Mouse (Mus musculus) neural tube, embryonic 15.5 days (tissue): ENCODE measurements around the gene Nmur1. TPM values are rescaled to one million over a fixed set of nuclear protein-coding genes. Genes with fewer than 3 reads are reported as not detected.

Experiments
- ATAC-seq: fragments of 200-750 bp; cut with Nextera tagmentation; 2 replicates; pipeline ENCODE4 v1.8.0; 2017; ENCODE audit warnings: mild to moderate bottlenecking, moderate TSS enrichment, moderate library complexity; ENCODE audit not compliant: low FRiP score
- H3K27ac ChIP-seq: fragments of 300-500 bp; sonication (generic); replicated peaks from 2 replicates; pipeline ENCODE4 v1.5.1; 2015; ENCODE audit warnings: mild to moderate bottlenecking, inconsistent platforms
- H3K27me3 ChIP-seq: fragments of 300-500 bp; sonication (generic); replicated peaks from 2 replicates; pipeline ENCODE4 v1.6.1; 2015; ENCODE audit warnings: inconsistent platforms
- H3K36me3 ChIP-seq: fragments of 300-500 bp; sonication (generic); 2 replicates; pipeline ENCODE4 v1.6.1; 2015; ENCODE audit warnings: inconsistent platforms
- H3K4me1 ChIP-seq: fragments of 300-500 bp; sonication (generic); 2 replicates; pipeline ENCODE4 v1.6.1; 2015; ENCODE audit warnings: inconsistent platforms
- H3K4me2 ChIP-seq: fragments of 300-500 bp; sonication (generic); 2 replicates; pipeline ENCODE4 v1.6.1; 2015; ENCODE audit warnings: inconsistent platforms, mild to moderate bottlenecking, moderate library complexity
- H3K4me3 ChIP-seq: fragments of 300-500 bp; sonication (generic); replicated peaks from 2 replicates; pipeline ENCODE4 v1.5.1; 2015; ENCODE audit warnings: mild to moderate bottlenecking, inconsistent platforms
- H3K9ac ChIP-seq: fragments of 300-500 bp; sonication (generic); replicated peaks from 2 replicates; pipeline ENCODE4 v1.6.1; 2015; ENCODE audit warnings: mild to moderate bottlenecking, inconsistent platforms
- H3K9me3 ChIP-seq: fragments of 300-500 bp; sonication (generic); replicated peaks from 2 replicates; pipeline ENCODE4 v1.6.1; 2016; ENCODE audit warnings: inconsistent platforms
- WGBS: fragments of 180-500 bp; shearing (Covaris S2); methylation state at CpG from one replicate; pipeline ENCODE4 v1.1.7; 2015; ENCODE audit warnings: mixed read lengths; 5-methylcytosine and 5-hydroxymethylcytosine counted together
- polyA plus RNA-seq: library from polyadenylated mRNA; unstranded; fragments of >200 nt; fragmentation: Nextera tagmentation; extraction: Ambion mirVana; gene quantifications from 2 replicates; pipeline ENCODE4 v1.2.1, GENCODE M21; 2015

Nmur1 gene
- polyA plus RNA-seq, 1 experiment from 2014 or later, result 0.13 TPM

DNA sequence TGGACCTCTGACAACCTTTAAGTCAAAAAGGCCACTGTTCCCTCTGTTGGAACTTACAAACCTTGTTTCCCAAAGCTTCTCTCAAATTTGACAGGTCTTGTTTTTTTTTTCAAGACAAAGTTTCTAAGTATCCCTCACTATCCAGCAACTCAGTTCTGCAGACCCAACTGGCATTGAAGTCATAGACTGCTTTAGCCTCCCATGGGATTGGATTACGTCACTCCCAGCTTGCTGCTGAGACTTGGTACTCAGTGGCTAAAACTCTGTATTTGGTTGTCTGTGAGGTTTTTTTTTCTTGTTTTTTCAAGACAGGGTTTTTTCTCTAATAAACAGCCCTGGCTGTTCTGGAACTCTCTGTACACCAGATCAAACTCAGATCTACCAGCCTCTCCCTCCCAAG, 76.3 kb downstream of the Nmur1 start:
- Histone ChIP-seq H3K9me3 (no peaks in the 10 kb centered on the region), H3K4me1 (no peaks in the 10 kb centered on the region), H3K27me3 (no peaks in the 10 kb centered on the region), H3K4me2 (no peak overlapping the region), H3K9ac (no peak overlapping the region), H3K4me3 (no peak overlapping the region), H3K36me3 (peaks cover 78% of the 10 kb centered on the region), H3K27ac (no peak overlapping the region)
- ATAC-seq, result no peak
- 69% methylated on average over 1 of the region's 1 CpGs for WGBS

DNA sequence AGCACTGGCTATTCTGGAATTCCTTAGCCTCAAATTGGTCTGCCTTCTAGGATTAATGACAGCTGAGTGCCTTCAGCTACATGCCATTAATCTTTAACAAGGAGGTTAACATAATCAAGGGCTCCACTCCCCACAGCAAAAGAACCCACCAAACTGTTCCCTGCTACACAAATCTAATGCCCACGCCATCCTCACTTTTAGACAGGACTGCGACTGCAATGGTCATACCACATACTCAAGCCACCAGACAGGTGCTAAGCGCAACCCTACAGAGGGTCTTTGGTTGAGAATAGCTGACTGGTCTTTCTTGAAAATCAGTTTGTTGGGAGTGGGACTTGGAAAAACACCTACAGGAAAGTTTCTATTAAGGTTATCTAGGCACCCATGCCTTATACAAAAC, 76.8 kb downstream of the Nmur1 start:
- ATAC-seq, result no peak
- 89% methylated on average over 3 of the region's 3 CpGs for WGBS
- Histone ChIP-seq H3K36me3 (peaks cover 73% of the 10 kb centered on the region), H3K9me3 (no peaks in the 10 kb centered on the region), H3K4me3 (no peak overlapping the region), H3K9ac (peak overlapping the region; percentile 11; the same call in 1 of the 2 replicates), H3K27me3 (no peaks in the 10 kb centered on the region), H3K27ac (no peak overlapping the region), H3K4me1 (no peaks in the 10 kb centered on the region), H3K4me2 (no peak overlapping the region)

DNA sequence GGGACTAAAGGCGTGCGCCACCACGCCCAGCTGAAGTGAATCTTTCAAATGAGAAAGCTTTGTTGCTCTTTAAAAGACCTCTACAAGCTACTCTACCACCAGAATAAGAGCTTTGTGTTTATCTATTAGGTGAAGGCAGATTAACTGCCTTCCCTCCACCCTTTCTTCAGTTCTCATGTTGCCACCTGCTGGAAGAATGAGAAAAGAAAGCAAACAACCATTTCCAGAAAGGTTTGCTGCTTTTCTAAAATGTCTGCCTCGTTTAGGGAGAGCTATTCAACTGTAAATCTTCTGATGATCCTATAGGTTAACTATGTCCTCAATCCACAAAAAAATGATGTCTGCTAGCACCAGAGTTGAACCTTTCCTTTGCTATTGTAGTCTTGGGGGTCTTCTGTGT, 77.2 kb downstream of the Nmur1 start:
- Histone ChIP-seq H3K9me3 (no peaks in the 10 kb centered on the region), H3K27me3 (no peaks in the 10 kb centered on the region), H3K36me3 (peaks cover 69% of the 10 kb centered on the region), H3K4me2 (no peak overlapping the region), H3K27ac (no peak overlapping the region), H3K4me1 (no peaks in the 10 kb centered on the region), H3K4me3 (no peak overlapping the region), H3K9ac (0 out of 2 replicates have a peak overlapping the region, but pooled peaks have one; percentile 11)
- 68% methylated on average over 4 of the region's 4 CpGs for WGBS
- ATAC-seq, result no peak

DNA sequence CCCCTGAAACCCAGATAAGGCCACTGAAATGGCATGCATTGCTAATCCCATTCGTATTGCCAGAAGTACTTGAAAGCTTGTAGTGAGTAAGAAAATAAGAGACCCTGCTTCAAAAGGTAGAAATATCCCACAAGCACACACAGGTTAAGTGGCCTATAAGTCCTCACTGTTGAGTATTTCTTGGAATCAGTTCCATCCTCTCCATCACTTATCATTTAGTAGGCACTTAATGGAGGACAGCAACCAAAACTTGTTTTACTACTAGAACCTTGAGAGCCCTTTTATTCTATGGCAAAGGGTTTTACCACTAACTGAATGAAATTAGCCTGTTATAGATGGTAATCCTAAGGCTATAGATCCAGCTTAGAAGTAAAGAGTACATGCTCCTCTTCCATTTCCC, 77.9 kb downstream of the Nmur1 start:
- Histone ChIP-seq H3K27ac (no peak overlapping the region), H3K36me3 (peaks cover 62% of the 10 kb centered on the region), H3K9me3 (no peaks in the 10 kb centered on the region), H3K4me1 (no peaks in the 10 kb centered on the region), H3K9ac (no peak overlapping the region), H3K4me2 (no peak overlapping the region), H3K4me3 (no peak overlapping the region), H3K27me3 (no peaks in the 10 kb centered on the region)
- no peak for ATAC-seq
- 78% methylated on average over 1 of the region's 1 CpGs for WGBS

DNA sequence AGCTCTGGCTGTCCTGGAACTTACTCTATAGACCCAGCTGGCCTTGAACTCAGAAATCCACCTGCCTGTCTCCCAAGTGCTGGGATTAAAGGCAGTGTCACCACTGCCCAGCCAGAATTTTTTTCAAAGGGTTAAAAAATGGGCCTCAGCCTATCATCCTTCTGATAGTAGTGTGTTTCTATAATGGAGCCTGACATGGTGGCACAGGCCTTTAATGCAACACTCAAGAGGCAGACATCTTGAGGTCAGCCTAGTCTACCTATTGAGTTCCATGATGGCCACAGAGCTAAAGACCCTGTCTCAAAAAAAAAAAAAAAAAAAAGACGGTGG, 78.3 kb downstream of the Nmur1 start:
- H3K4me3 ChIP-seq, result no peak overlapping the region
- no peaks in the 10 kb centered on the region for H3K9me3 ChIP-seq
- H3K4me2 ChIP-seq, result no peak overlapping the region
- peaks cover 60% of the 10 kb centered on the region for H3K36me3 ChIP-seq
- no peaks in the 10 kb centered on the region for H3K27me3 ChIP-seq
- no peaks in the 10 kb centered on the region for H3K4me1 ChIP-seq
- no peak overlapping the region for H3K9ac ChIP-seq
- no peak overlapping the region for H3K27ac ChIP-seq
- ATAC-seq, result no peak
- 54% methylated on average over 1 of the region's 1 CpGs for WGBS

DNA sequence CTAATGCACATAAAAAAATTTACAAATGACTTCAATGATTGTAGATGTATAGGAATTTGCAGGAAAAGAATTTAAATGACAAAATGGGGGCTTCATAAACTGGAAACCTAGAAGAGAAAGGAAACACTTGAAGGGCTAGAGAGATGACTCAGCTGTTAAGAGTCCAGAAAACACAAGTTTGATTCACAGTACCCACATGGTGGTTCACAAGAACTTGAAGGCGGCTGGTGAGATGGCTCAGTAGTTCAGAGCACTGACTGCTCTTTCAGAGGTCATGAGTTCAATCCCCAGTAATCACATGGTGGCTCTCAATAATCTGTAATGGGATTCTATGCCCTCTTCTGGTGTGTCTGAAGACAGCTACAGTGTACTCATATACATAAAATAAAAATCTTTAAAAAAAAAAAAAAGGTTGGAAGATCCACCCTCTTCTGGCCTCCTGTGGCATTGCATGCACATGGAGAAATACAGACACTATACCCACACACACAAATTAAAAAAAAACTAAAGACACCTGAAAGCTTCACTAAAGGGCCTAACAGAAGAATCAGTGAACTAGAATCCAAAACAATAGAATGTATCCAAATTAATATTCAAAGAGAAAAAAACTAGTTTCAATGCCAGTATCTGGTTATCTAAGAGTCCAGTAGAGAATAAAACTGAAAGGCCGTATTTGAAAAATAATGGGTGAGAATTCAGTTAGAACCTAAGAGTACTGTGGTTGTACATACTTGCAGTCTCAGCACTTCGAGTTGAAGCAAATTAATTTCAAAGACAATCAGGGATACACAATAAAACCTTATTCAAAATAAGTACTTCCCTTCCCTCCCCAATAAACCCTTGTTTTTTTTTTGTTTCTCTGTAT, 78.9 kb downstream of the Nmur1 start:
- Histone ChIP-seq H3K36me3 (peaks cover 54% of the 10 kb centered on the region), H3K27me3 (no peaks in the 10 kb centered on the region), H3K9ac (no peak overlapping the region), H3K9me3 (no peaks in the 10 kb centered on the region), H3K4me3 (no peak overlapping the region), H3K27ac (no peak overlapping the region), H3K4me1 (no peaks in the 10 kb centered on the region), H3K4me2 (no peak overlapping the region)
- 84% methylated on average over 3 of the region's 3 CpGs for WGBS
- no peak for ATAC-seq

DNA sequence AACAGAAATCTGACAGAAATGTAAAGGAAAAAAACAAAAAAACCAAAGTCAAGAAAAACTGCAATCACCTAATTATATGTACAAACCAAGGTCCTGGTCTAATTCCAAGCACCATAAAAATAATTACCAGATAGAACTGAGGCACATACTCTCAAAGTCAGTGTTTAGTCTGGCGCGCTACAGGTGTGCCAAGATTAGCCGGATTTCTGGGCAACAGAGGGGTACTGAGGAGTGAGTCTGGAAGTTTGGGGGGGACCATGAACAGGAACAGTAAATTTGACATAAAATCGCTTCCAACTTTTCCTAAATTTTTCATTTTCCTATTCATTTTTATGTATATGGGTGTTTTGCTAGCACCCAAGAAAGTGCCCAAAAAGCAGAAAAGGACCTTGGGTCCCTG, 80.1 kb downstream of the Nmur1 start:
- 93% methylated on average over 4 of the region's 4 CpGs for WGBS
- no peak for ATAC-seq
- H3K4me3 ChIP-seq, result no peak overlapping the region

DNA sequence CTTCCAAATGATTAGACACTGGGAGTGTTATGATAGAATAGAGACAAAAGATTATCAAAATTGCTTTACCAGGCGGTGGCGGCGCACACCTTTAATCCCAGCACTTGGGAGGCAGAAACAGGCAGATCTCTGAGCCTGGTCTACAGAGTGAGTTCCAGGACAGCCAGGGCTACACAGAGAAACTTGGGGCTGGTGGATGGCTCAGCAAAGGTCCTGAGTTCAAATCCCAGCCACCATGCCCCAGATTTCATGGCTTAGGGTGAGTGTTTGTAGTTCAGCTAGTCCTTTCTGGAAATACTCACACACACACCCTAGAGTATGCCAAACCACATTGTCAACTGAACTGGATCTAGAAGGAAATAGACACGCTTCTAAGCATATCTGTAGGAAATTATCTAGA, 81.0 kb downstream of the Nmur1 start:
- H3K27me3 ChIP-seq, result no peaks in the 10 kb centered on the region
- H3K4me1 ChIP-seq, result no peaks in the 10 kb centered on the region
- H3K4me3 ChIP-seq, result no peak overlapping the region
- no peak overlapping the region for H3K4me2 ChIP-seq
- no peak for ATAC-seq
- 93% methylated on average over 4 of the region's 4 CpGs for WGBS
- no peak overlapping the region for H3K9ac ChIP-seq
- peaks cover 34% of the 10 kb centered on the region for H3K36me3 ChIP-seq
- H3K9me3 ChIP-seq, result no peaks in the 10 kb centered on the region
- no peak overlapping the region for H3K27ac ChIP-seq

More for the DNA sequence above, 80.1 kb downstream of the Nmur1 start:
- H3K4me2 ChIP-seq, result no peak overlapping the region
- no peaks in the 10 kb centered on the region for H3K4me1 ChIP-seq
- no peaks in the 10 kb centered on the region for H3K27me3 ChIP-seq
- H3K9ac ChIP-seq, result no peak overlapping the region
- peaks cover 43% of the 10 kb centered on the region for H3K36me3 ChIP-seq
- no peak overlapping the region for H3K27ac ChIP-seq
- no peaks in the 10 kb centered on the region for H3K9me3 ChIP-seq

DNA sequence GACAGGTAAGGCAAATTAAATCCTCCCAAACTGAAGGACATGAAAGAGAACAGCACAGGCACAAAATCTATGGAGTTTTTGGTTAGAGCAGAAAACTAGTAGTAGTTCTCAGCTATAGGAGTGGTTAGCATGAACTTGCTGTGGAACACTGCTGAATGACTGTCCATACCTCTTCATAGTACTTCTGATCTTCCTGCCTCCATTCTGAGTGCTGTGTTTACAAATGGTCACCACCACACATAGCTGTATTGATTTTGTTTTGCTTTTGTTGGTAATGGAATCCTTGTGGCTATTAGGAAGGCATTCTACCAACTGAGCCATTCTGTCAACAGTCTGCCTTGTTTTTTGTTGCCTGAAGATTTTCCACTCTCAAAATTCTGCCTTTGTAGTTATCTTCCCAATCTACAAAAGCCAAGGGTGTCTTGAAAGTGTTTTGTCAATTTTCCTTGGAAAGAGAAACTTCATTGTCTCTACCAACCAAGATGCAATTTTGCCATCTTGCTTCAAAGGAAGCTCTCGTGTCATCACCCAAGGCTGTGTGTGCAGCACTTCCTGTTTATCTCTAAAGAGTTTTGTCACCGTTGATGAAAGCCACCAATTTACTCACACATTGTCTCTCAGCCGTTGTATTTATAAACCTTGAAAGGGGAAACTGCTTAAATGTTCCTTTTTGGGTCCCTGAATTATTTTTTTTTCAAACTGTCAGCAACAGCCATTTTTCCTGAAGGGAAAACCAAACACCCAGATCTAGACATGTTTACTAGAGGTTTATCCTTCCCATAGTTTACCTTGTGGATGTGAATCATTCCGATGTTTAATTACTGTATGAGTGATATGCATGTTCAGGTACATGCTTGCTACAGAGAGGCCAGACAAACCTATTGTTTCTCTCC, 81.8 kb downstream of the Nmur1 start:
- no peak for ATAC-seq
- Histone ChIP-seq H3K4me3 (no peak overlapping the region), H3K27ac (no peak overlapping the region), H3K4me1 (no peaks in the 10 kb centered on the region), H3K4me2 (no peak overlapping the region), H3K9me3 (no peaks in the 10 kb centered on the region), H3K27me3 (no peaks in the 10 kb centered on the region), H3K36me3 (peaks cover 26% of the 10 kb centered on the region), H3K9ac (no peak overlapping the region)
- 77% methylated on average over 4 of the region's 4 CpGs for WGBS

DNA sequence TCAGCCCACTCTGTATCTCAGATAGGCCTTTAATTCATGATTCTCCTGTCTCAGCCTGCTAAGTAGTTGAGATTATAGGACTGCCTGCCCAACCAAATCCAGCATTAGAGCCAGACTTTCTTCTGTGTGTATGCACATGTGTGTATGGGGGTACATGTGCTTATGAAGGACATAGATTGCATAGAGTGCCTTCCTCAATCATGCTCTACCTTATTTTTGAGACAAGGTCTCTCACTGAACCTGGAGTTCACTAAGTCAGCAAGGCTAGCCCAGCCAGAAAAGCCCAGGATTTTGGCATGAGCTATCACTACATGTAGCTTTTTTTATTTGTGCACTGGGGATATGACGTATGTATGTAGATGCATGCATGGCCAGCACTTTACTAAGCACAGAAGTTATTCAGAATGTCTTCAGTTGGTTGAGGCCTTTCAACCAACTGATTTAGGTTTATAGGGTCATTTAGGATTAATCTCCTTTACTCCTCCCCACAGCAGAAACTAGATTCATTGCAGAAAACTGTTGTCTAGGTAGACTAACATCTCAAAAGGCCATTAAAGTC, 82.9 kb downstream of the Nmur1 start:
- Histone ChIP-seq H3K36me3 (peaks cover 17% of the 10 kb centered on the region; the same call in 1 of the 2 replicates), H3K4me3 (no peak overlapping the region), H3K4me1 (no peaks in the 10 kb centered on the region), H3K27me3 (no peaks in the 10 kb centered on the region), H3K9ac (no peak overlapping the region), H3K9me3 (no peaks in the 10 kb centered on the region), H3K4me2 (no peak overlapping the region), H3K27ac (no peak overlapping the region)
- WGBS, result 92% methylated on average over 1 of the region's 1 CpGs
- no peak for ATAC-seq

DNA sequence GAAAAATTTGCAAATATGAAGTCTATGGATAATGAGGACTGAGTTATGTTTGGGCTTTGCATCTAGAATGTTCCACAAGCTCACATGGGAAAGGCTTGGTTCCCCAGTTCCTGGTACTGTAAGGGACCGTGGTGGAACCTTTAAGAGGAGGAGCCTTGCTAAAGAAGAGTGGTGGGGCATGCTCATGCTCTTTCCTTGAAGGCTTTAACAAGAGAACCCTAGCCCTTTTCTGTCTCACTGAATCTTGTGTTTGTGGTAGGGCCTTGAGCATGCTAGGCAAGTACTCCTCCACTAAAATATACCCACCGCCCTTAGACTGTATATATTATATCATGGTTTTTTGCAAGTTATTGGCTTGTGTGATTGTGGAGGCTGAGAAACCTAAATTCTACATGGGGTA, 83.7 kb downstream of the Nmur1 start:
- H3K36me3 ChIP-seq, result peaks cover 12% of the 10 kb centered on the region; the same call in 1 of the 2 replicates
- no peak overlapping the region for H3K4me3 ChIP-seq
- no peaks in the 10 kb centered on the region for H3K27me3 ChIP-seq
- WGBS, result 95% methylated on average over 2 of the region's 2 CpGs
- no peaks in the 10 kb centered on the region for H3K9me3 ChIP-seq
- H3K9ac ChIP-seq, result no peak overlapping the region
- no peak for ATAC-seq
- H3K4me2 ChIP-seq, result no peak overlapping the region
- no peak overlapping the region for H3K27ac ChIP-seq
- no peaks in the 10 kb centered on the region for H3K4me1 ChIP-seq
